In genomic region chr14:33214767-33215128, GRCm38 (mm10) we compare ENCODE assay signal across 14 mouse cellular contexts. TPM values are rescaled to one million over a fixed set of nuclear protein-coding genes. Genes with fewer than 3 reads are reported as not detected.
A peak's percentile ranks its signal among the peaks of the same experiment; 100 is the strongest.
DNase-seq lines count a peak whose midpoint lies in the region; ATAC-seq lines count a peak whose summit lies in the region.
"Had no signal": no experiment of that assay in that cellular context is flagged by ENCODE, and none has a peak within 500 bp of the region (broad histone marks: within the 10 kb centered on the region; RNA-seq: fewer than 3 reads in every experiment).

No protein-coding gene starts in this region.

- no peaks in the 10 kb centered on the region for H3K36me3 ChIP-seq in hindbrain, embryonic 12.5 days
- H3K36me3 ChIP-seq in hindbrain, embryonic 13.5 days: no peaks in the 10 kb centered on the region
- H3K36me3 ChIP-seq in megakaryocyte, embryonic 14.5 days (replicated peaks; ENCODE audit: low read length): no peaks in the 10 kb centered on the region
- no peaks in the 10 kb centered on the region for H3K36me3 ChIP-seq in stomach, embryonic 16.5 days (ENCODE audit: control insufficient read depth, insufficient read depth, low read length)
- H3K36me3 ChIP-seq: limb, embryonic 15.5 days had no signal

- H3K4me2 ChIP-seq in hindbrain, embryonic 12.5 days (replicated peaks): no peak overlapping the region
- H3K4me2 ChIP-seq in hindbrain, embryonic 13.5 days: no peak overlapping the region
- H3K4me2 ChIP-seq in stomach, embryonic 16.5 days (ENCODE audit: low read depth, low read length): 0 out of 2 replicates have a peak overlapping the region, but pooled peaks have one; percentile 20
- H3K4me2 ChIP-seq: limb, embryonic 15.5 days had no signal

- 0 out of 2 replicates have a peak, but pooled peaks have one; percentile 2 for ATAC-seq in hindbrain, embryonic 12.5 days (ENCODE audit: low FRiP score)
- no peak; the same call in 1 of the 2 replicates for ATAC-seq in hindbrain, embryonic 13.5 days (ENCODE audit: low FRiP score)
- ATAC-seq in megakaryocyte, adult 5-6 weeks (ENCODE audit: poor library complexity, severe bottlenecking): no peak
- ATAC-seq in stomach, embryonic 16.5 days (ENCODE audit: insufficient read depth, low FRiP score): peak; percentile 67; the same call in 1 of the 2 replicates

- H3K9ac ChIP-seq in hindbrain, embryonic 12.5 days: no peak overlapping the region
- no peak overlapping the region for H3K9ac ChIP-seq in hindbrain, embryonic 13.5 days
- H3K9ac ChIP-seq in stomach, embryonic 16.5 days (ENCODE audit: low read length): no peak overlapping the region
- H3K9ac ChIP-seq: limb, embryonic 15.5 days had no signal

- DNase-seq in large intestine, adult 2 months (ENCODE audit: low read depth, low spot score): peak; percentile 16
- no peak for DNase-seq in embryo, embryonic 10.5 days (ENCODE audit: low spot score)
- no peak for DNase-seq in MN1 (ENCODE audit: low spot score)
- DNase-seq: adrenal gland, adult 8-10 months; cerebellum, adult 11-12 months; kidney, adult 9 months; layer of hippocampus, postnatal 36 days had no signal

- H3K4me3 ChIP-seq in hindbrain, embryonic 12.5 days: no peak overlapping the region
- H3K4me3 ChIP-seq in hindbrain, embryonic 13.5 days: no peak overlapping the region
- peak overlapping the region; percentile 86 for H3K4me3 ChIP-seq in megakaryocyte, embryonic 14.5 days (replicated peaks)
- H3K4me3 ChIP-seq in stomach, embryonic 16.5 days (replicated peaks; ENCODE audit: low read length): no peak overlapping the region
- H3K4me3 ChIP-seq: limb, embryonic 15.5 days had no signal

- peaks cover 5% of the 10 kb centered on the region; the same call in 1 of the 2 replicates for H3K4me1 ChIP-seq in hindbrain, embryonic 12.5 days
- H3K4me1 ChIP-seq in hindbrain, embryonic 13.5 days (replicated peaks): peaks cover 8% of the 10 kb centered on the region
- H3K4me1 ChIP-seq in megakaryocyte, embryonic 14.5 days: peaks cover 36% of the 10 kb centered on the region
- H3K4me1 ChIP-seq in stomach, embryonic 16.5 days (ENCODE audit: control insufficient read depth, insufficient read depth, low read length): peaks cover 10% of the 10 kb centered on the region

- peaks cover 9% of the 10 kb centered on the region for H3K27me3 ChIP-seq in hindbrain, embryonic 12.5 days
- H3K27me3 ChIP-seq in hindbrain, embryonic 13.5 days: peaks cover 35% of the 10 kb centered on the region
- peaks cover 63% of the 10 kb centered on the region for H3K27me3 ChIP-seq in megakaryocyte, embryonic 14.5 days (replicated peaks)
- H3K27me3 ChIP-seq in stomach, embryonic 16.5 days (ENCODE audit: control insufficient read depth, insufficient read depth, low read length): no peaks in the 10 kb centered on the region

- WGBS in hindbrain, embryonic 12.5 days: 22% methylated on average over 4 of the region's 4 CpGs
- 28% methylated on average over 4 of the region's 4 CpGs for WGBS in hindbrain, embryonic 13.5 days
- 8% methylated on average over 4 of the region's 4 CpGs for WGBS in large intestine, adult 2 months
- 9% methylated on average over 4 of the region's 4 CpGs for WGBS in stomach, embryonic 16.5 days

- H3K27ac ChIP-seq in hindbrain, embryonic 12.5 days: no peak overlapping the region
- no peak overlapping the region for H3K27ac ChIP-seq in hindbrain, embryonic 13.5 days
- peak overlapping the region; percentile 49; the same call in 1 of the 2 replicates for H3K27ac ChIP-seq in stomach, embryonic 16.5 days (ENCODE audit: low read length)
- H3K27ac ChIP-seq: forebrain, embryonic 13.5 days; limb, embryonic 15.5 days had no signal

- H3K9me3 ChIP-seq in hindbrain, embryonic 12.5 days (replicated peaks): no peaks in the 10 kb centered on the region
- H3K9me3 ChIP-seq in hindbrain, embryonic 13.5 days: no peaks in the 10 kb centered on the region
- no peaks in the 10 kb centered on the region for H3K9me3 ChIP-seq in megakaryocyte, embryonic 14.5 days
- no peaks in the 10 kb centered on the region for H3K9me3 ChIP-seq in stomach, embryonic 16.5 days (replicated peaks; ENCODE audit: control insufficient read depth, low read length)
- H3K9me3 ChIP-seq: forebrain, embryonic 13.5 days; limb, embryonic 15.5 days had no signal

RNA-seq across cellular contexts. Expression of gene Arhgap22, which starts 0.9 kb away (rescaled TPM):
- polyA plus RNA-seq in hindbrain, embryonic 12.5 days (2016; fragmentation: Nextera tagmentation; extraction: Ambion mirVana): 2.0 and 2.1 TPM in 2 replicates
- polyA plus RNA-seq in hindbrain, embryonic 13.5 days (2015; fragmentation: Nextera tagmentation; extraction: Ambion mirVana): 1.9 and 2.8 TPM in 2 replicates
- 1.5 and 6.5 TPM in 2 replicates for polyA plus RNA-seq in megakaryocyte, embryonic 14.5 days (2012; ENCODE audit: insufficient read depth, low replicate concordance)
- 0.89 TPM in 1 of 2 replicates, not detected in the other for total RNA-seq in megakaryocyte, adult 5-6 weeks (2015)
- total RNA-seq in megakaryocyte, adult 5-6 weeks (2017): 0.24 and 0.70 TPM in 2 replicates
- 2.3 and 2.8 TPM in 2 replicates for polyA plus RNA-seq in large intestine, adult 2 months (2012; rRNA removed)
- 6.1 and 6.7 TPM in 2 replicates for polyA plus RNA-seq in stomach, embryonic 16.5 days (2015; fragmentation: Nextera tagmentation; extraction: Ambion mirVana)

RNA-seq across cellular contexts. Expression of gene Wdfy4, which starts 29.4 kb away (rescaled TPM):
- 0.25 and 0.30 TPM in 2 replicates for polyA plus RNA-seq in hindbrain, embryonic 12.5 days (2016; fragmentation: Nextera tagmentation; extraction: Ambion mirVana)
- 0.10 and 0.38 TPM in 2 replicates for polyA plus RNA-seq in hindbrain, embryonic 13.5 days (2015; fragmentation: Nextera tagmentation; extraction: Ambion mirVana)
- 4.5 and 6.3 TPM in 2 replicates for polyA plus RNA-seq in megakaryocyte, embryonic 14.5 days (2012; ENCODE audit: insufficient read depth, low replicate concordance)
- total RNA-seq in megakaryocyte, adult 5-6 weeks (2015): 37.1 and 44.6 TPM in 2 replicates
- 65.9 and 77.6 TPM in 2 replicates for total RNA-seq in megakaryocyte, adult 5-6 weeks (2017)
- polyA plus RNA-seq in large intestine, adult 2 months (2012; rRNA removed): 5.0 and 6.0 TPM in 2 replicates
- polyA plus RNA-seq in stomach, embryonic 16.5 days (2015; fragmentation: Nextera tagmentation; extraction: Ambion mirVana): 0.35 and 1.4 TPM in 2 replicates

Comparison
In these comparisons a context has a peak if more than half of its experiments do, and no peak if none do; other contexts are left out.
1. ATAC-seq: peak in hindbrain, embryonic 12.5 days (single experiment) and stomach, embryonic 16.5 days (single experiment); none in hindbrain, embryonic 13.5 days (single experiment) and megakaryocyte, adult 5-6 weeks (single experiment).